Mouse (Mus musculus) urinary bladder, postnatal 25 days (tissue): ENCODE data around the gene Pcnt.
A peak's percentile ranks its signal among the peaks of the same experiment; 100 is the strongest.

ENCODE experiments used
- DNase-seq: peaks from one replicate; pipeline ENCODE4 v3.0.0; 2022; ENCODE audit warnings: low spot score

Gene Pcnt

GRCm38 (mm10) chr10:76408520-76408919 is 34.1 kb downstream of the Pcnt start:
- DNase-seq = no peak

- DNase-seq = no peak
Observed at GRCm38 (mm10) chr10:76392596-76392995, 50.0 kb downstream of the Pcnt start.

- no peak for DNase-seq
Observed at GRCm38 (mm10) chr10:76391786-76392185, 50.8 kb downstream of the Pcnt start.

DNA sequence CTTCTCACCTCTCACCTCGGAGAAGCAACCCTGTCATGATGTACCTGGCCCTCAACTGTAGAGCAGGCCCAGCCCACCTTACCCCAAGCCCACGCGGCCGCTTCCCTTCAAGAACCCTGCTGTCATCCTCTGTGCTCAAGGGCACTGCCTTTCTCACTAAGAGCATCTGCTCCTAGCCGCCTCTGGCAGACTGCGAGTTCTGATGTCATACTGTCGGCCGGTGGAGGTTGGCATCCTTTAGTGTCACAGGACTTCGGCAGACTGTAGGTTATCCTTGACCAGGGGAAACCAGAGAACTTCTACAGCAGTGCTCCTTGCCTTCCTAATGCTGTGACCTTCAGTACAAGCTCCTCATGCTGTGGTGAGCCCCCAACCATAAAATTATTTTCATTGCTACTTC is 51.4 kb downstream of the Pcnt start:
- no peak for DNase-seq

DNA sequence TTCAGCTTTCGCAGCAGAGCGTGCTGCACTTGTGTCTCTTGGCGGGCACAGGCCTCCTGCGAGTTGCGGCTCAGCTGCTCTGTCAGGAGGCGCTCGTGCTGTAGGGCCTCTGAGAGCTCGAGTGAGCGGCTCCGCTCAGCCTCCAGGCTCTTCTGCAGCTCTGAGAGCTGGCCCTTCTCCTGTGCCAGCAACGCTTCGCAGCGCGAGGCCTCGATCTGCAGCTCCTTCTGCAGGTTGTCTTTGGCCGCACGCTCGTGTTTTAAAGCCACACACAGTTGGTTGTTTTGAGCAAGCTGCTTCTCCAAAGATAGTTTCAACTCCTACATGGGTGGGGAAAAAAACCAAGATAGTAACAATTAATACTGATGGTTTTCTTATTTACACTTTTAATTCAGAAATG is 67.6 kb downstream of the Pcnt start:
- DNase-seq = no peak

DNA sequence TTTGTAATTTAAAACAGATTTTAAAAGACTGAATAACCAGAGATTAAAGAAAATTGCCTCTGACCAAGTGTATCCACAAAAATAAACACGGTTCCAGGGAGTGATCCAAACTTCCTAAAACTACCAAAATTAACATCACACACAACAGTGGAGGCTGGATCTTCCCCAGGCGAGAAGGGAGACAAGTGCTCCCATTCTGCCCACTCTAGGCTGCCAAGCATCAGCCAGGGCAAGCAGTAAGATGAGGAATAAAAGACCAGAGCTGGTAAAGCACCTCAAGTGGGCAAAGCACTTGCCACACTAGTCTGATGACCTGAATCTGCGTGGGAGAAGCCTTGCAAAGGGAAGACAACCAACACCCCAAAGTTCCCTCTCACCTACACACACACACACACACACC is 70.8 kb downstream of the Pcnt start:
- no peak for DNase-seq

- no peak for DNase-seq
Observed at GRCm38 (mm10) chr10:76368766-76369165, 73.8 kb downstream of the Pcnt start.

DNA sequence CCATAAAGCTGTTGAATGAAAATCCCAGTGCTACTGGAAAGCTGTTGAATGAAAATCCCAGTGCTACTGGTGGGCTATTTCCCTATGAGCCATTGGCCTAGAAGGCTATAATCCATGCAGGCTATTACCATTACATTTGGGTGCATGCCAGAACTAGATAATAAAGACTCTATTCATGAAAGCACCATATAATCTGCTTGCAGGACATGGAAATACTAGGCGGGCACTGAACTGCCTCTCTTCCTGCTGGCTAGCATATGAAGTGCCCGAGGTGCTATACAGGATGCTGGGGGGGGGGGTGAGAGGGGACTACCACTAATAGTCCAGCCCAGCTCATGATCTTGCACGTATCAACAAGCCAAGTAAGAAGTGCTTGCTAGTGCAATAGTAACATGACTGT is 79.4 kb downstream of the Pcnt start:
- no peak for DNase-seq

DNA sequence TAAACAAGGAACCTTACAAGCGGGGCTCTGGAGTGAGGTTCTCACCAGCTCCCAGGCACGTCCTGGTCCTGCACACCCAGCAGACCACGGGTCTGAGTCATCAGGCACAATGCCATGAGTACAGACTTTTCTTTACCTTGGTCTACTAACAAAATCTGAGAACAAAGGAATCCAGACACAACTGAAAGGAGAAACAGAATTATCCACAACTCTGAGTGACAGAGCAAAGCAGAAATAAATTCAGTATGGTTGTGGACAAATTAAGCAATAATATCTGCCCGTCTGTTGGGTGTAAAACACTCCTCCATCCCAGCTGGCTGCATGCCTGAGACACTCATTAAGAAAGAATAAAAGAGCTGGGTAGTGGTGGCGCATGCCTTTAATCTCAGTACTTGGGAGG is 84.1 kb downstream of the Pcnt start:
- no peak for DNase-seq

DNA sequence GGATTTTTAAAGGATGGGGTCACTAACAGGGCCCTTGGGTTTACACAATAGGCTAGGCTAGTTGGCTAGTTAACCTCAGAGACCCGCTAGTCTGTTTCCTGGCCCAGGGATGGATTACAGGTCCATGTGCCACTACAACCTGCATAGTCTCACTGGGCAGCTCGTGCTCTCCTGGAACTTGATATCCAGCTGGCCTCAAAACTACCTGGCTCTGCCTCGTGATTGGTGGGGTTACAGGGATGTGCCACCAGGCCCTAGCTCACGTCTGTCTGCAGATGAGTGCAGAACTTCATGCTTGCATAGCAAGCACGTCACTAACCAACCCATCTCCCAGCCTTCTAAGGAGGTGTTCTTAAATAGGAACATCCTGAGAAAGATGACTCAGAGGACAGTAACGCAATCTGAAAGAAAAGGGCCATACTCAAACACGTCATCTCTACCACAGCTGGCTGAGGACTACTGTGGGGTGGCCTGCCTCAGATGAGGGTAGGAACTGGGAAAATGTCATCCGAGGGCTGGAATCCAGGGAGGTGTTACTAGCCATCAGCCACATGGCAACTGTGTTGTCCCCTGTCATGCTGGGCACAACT is 85.2 kb downstream of the Pcnt start:
- no peak for DNase-seq

DNA sequence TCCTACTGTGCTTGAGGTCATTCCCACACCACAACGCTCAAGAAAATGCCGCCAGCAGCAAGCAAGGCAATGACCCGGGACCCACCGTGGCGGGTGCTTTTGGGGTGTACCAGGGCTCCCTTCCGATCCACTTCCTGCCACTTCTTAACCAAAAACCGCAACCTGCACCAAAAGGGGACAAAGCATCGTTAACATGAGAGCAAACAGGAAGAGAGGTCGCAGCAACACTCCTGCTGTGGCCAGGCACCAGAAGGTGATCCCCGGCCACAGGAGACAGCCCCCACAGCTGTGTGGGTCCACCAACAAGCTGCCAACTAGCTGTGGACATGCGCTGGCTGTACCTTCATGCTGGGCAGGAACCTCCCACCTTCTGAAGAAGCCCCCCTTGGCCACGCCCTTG is 87.6 kb downstream of the Pcnt start:
- DNase-seq = no peak

- DNase-seq = no peak
Observed at GRCm38 (mm10) chr10:76353986-76354385, 88.6 kb downstream of the Pcnt start.

- no peak for DNase-seq
Observed at GRCm38 (mm10) chr10:76351953-76352352, 90.6 kb downstream of the Pcnt start.

- DNase-seq = peak; percentile 33
Observed at GRCm38 (mm10) chr10:76346589-76346988, 96.0 kb downstream of the Pcnt start.

DNA sequence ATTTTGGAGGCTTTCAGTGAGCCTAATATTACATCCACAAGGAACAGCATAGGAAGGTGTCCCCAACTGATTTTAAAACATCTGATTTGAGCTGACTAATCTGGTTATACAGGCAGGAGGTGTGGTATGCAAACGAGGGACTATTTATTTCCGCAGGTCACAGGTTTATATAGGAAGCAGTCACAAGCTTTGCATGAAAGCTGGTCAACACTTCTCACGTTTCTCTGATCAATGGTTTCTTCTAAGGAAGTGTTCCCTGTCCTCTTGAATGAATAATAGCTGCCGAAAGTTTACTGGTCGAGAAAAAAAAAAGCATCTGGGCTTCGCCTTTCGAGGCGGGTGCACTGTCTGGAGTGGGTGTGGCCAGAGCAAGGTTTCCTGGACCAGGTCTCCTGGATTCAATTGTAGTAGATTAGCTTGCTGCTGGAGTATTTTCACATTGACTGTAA is 96.5 kb downstream of the Pcnt start:
- DNase-seq = no peak

GRCm38 (mm10) chr10:76345540-76345902 is 97.1 kb downstream of the Pcnt start:
- DNase-seq = no peak

DNA sequence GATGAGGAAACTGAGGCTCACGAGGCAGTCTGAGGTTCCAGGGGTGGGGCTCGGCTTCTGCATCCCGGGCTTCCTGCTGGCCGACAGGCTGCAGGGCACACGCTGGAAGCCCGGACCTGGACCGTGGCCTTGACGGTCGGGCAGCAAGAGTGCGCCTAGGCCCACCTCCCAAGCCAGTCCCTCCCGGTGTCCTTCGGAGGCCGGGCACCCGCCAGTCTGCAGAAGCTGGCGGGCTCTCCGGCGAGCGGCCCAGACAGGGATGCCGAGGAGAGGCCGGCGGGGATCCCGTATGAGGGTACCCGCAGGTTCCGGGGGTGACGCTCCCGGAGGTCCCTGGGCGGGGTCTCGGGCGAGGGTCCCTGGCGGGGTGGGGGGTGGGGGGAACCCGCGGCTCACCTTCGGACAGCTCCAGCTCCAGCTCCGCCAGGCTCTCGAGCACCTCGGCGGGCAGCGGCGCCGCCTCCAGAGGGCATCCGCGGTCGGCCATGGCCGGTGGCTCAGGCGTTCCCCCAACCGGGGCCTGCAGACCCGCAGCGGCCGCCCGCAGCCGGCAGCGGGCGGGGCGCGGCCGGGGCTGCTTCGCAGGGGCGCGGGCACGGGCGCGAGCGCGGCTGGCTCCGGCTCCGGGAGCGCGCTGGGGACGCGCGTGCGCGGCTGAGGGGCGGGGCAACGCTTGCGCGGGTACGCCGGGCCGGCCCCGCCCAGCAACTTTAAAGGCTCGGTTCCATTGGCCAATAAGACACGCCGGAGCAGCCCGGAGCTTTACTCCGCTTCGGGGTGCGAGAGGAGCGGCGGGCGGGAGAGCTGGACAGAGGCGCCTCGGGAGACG is 97.7 kb downstream of the Pcnt start, which contains the start of gene Dip2a:
TSS of gene Dip2a (minus strand) at position 581 of the 829 bp plus-strand sequence.
- peak; percentile 97 for DNase-seq

- DNase-seq = no peak
Observed at GRCm38 (mm10) chr10:76334350-76334749, 108.2 kb downstream of the Pcnt start.

DNA sequence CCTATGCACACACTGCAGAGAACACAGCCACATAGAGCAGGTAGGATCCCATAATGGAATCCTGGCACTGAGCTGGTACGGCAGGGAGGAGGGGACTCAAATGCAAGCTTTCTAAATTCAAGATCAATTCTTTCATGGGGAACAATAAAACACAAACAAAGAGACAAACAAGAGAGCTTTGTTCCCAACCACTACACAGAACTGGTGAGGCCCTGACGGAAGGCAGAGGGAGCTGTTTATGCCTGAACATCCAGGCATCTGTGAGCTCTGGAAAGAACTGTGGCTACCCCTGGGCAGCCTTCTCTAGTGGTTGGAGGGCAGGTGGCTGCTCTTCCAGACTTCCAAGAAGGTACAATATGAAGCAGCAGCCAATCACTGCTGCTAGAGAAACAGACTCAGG is 110.5 kb downstream of the Pcnt start:
- no peak for DNase-seq

DNA sequence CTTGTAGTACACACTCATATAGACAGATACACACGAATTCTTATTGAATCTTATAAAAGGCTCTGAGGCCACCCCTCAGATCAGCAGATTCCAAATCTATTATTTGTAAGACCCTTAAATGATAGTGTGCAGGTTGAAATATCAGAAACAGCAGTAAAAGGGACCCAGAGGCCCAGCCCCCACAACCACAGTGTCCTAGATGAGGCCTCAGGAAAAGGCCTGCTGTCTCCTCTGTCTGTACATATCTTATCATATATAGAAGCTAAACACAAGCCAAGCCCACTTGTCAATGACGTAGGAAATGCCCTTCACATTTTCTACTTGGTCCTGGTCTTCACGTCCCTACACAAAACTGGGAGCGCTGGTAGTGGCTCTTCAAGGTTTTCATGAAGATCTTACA is 113.5 kb downstream of the Pcnt start:
- DNase-seq = no peak

GRCm38 (mm10) chr10:76328574-76328973 is 114.0 kb downstream of the Pcnt start:
- no peak for DNase-seq

DNA sequence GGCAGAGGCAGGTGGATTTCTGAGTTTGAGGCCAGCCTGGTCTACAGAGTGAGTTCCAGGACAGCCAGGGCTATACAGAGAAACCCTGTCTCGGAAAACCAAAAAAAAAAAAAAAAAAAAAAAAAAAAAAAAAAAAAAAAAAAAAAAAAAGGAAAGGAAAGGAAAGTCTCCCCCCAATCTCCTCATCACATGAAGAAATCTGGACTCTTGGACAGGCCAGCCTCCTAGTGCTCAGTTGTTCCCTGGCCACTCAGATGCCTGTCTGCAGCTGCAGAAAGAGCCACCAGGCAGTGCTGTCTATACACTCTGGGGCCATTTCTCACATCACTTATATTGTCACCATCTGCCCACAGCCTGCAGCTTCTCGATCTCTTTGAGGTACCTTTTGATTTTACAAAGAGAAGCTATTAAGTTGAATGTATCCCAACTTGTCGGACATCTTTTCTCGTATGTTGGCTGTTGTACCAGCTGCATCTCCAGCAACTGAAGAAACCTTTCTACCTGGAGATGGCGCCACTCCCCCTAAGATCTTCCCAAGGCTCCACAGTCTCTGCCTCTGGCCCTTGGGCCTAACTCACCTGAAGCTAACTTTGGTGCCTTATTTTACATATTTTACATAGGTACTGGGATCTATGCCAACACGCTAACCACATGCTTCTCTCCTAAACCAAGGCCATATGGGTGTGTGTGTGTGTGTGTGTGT is 116.1 kb downstream of the Pcnt start:
- DNase-seq = no peak

- no peak for DNase-seq
Observed at GRCm38 (mm10) chr10:76317623-76318022, 125.0 kb downstream of the Pcnt start.
